Mouse (Mus musculus) thymus, postnatal 25 days (tissue): ENCODE data around the gene Adgrv1.
"Not testable (repeated sequence)": the region's sequence is repeated elsewhere in the genome, so short reads cannot be mapped to it uniquely, and the experiment has no call there.

Experiments
- DNase-seq: peaks from one replicate; pipeline ENCODE4 v3.0.0; 2022

The Adgrv1 gene

DNA sequence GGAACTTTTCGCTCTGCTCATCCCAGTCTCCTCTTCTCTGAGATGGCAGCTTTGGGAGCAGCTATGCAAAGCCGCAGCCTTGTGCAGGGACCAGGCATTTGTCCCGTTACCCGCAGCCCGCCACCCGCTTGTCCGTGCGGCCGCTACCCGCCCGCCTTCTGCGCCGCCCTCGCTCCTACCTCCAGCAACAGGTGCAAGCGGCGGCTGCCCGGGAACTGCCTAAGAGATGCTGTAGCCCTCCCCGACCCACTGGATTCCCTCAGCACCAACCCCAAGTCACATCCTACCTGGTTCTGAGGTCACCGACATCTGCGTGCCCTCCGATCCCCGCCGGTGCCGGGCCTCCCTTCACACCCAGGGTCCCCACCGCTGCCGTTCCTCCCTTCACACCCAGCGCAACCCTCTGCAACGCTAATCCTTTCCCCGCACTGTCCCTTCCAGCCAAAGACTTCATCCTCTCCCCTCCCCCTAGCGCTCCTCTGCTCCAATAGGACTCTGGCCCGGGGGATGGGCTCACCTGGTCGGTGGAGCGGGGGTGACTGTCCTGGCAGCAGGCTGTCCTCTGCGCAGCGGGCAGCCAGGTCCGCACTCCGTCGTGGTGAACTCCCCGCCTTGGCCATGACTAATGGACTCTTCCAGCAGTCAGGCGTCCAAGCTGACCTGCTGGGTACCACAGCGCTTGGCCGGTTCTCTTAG, at the start of gene Adgrv1:
TSS of gene Adgrv1 (minus strand) at position 435 of the 696 bp plus-strand sequence.
- no peak for DNase-seq

GRCm38 (mm10) chr13:81675333-81675732, 42.4 kb upstream of the Adgrv1 start:
- no peak for DNase-seq

GRCm38 (mm10) chr13:81667713-81668112, 34.8 kb upstream of the Adgrv1 start:
- DNase-seq = no peak

- no peak for DNase-seq
Observed at GRCm38 (mm10) chr13:81664331-81664698, 31.4 kb upstream of the Adgrv1 start.

- DNase-seq = no peak
Observed at GRCm38 (mm10) chr13:81663566-81664330, 30.8 kb upstream of the Adgrv1 start.

DNA sequence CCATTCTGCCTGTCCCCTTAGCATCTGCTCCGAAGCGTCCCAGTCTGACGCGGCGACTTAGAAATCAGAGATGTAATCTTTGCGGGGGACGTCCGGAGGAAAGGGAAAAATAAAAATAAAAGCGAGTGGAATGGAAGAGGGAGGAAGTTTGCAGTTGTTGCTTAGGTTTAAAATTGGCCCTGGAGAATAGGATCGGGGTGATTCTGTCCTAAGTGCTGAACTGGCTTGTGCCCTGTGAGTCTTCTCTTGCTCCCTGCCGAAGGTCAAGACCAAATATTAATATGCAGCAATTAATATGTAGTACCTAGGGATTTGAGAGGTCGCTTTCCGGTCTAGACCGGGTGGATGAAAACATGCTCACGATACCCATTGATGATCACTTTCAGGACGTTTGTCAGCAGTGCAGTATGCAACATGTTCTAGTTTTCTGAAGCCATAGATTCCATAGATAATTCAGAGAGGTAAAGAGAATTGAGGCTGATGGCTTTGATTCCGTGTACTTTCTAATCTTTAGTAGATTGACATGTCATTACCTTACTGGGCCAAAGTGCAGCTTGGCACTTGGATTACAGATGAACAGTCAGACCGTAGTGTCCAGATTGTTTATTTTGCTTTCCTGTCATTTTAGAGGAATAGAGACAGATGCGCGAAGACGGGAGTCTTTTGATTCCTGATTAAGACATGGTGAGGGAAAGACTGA, 25.2 kb upstream of the Adgrv1 start:
- no peak for DNase-seq

GRCm38 (mm10) chr13:81657351-81658052, 24.5 kb upstream of the Adgrv1 start, which contains the start of gene Lysmd3:
Gene Lysmd3 (plus strand): TSS chr13:81657663.
- DNase-seq = peak; percentile 92

DNA sequence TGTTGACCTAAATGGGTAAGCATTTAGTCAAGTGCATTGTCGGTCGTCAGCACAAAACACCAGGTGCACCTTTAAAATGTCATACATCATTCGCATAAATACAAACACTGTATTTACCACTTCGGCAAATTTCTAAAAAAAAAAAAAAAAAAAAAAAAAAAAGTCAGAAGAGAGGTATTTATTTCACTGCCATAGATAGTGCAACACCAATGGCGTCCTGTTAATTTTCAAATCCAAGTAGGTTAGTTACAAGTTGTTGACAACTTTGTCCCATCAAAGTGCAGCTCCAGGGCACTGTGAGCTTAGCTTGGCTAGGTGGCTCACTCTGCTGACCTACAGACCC, 24.0 kb upstream of the Adgrv1 start:
- DNase-seq = no peak

DNA sequence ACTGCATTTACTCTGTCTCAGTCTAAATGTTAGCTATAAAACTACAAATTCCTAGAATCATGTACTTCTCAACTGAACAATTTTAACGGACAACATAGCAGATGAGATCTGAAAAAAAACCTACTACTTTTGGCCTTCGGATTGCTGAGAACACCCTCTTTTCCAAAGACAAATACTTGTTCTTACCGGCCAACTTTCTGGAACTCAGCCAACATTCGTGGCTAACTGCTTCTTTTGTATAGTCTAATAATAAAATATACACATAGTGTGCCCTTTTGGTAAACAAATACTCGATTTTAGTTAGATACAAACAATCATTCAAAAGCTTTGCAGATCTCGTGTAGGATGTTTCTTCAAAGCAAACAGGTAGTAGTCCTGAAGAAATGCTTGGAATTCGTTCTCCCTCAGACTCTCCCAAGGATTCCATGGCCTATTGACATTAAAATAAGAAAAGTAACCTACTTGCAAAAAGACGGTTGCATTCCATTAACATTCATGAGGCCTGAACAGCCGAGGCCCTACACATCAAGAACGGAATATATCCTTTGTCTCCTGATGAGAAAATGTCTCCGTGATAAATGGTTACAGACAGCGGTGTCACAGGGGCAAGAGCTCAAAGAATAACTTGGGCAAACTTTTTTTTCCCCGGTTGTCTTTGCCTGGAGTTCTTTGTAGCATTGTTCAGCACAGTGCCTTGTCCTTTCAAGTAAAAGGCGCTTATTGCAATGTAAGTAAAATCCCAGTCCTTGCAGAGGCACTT, 23.3 kb upstream of the Adgrv1 start:
- no peak for DNase-seq

DNA sequence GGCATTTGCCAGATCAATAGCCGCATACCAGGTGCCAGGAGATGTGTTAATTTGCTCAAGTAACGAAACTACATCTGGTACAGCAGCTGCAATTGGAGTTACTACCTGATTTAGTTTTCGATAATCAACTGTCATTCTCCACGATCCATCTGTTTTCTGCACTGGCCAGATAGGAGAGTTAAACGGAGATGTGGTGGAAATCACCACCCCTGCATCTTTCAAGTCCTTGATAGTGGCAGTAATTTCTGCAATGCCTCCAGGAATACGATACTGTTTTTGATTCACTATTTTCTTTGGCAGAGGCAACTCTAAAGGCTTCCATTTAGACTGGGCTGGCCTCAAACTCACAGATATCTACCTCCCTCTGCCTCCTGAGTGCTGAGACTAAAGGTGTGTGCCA, 17.4 kb upstream of the Adgrv1 start:
- not testable (repeated sequence) for DNase-seq

GRCm38 (mm10) chr13:81646348-81646747, 13.4 kb upstream of the Adgrv1 start:
- DNase-seq = no peak

DNA sequence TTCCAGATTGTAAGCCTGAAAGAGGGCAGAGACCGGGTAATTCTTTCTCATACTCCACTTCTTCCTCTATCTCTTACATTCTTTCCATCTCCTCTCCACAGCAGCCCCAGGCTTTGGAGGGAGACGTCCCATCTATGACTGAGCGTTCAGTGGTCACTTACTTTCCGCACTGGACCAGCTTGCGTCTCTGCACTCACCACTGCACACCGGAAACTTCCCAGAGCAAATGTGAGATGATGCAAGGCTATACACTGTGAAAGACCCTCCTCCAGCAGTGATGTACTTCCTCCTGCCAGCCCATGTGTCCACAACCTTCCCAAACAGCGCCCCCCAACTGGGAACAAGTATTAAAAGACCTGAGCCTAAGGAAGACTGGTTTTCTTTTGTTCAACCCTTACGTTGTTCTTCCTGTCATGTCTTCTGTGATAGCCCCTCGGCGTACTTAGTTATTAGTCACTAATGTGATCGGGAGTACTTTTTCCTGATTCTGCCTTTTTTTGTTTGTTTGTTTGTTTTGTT, 11.2 kb upstream of the Adgrv1 start:
- no peak for DNase-seq

DNA sequence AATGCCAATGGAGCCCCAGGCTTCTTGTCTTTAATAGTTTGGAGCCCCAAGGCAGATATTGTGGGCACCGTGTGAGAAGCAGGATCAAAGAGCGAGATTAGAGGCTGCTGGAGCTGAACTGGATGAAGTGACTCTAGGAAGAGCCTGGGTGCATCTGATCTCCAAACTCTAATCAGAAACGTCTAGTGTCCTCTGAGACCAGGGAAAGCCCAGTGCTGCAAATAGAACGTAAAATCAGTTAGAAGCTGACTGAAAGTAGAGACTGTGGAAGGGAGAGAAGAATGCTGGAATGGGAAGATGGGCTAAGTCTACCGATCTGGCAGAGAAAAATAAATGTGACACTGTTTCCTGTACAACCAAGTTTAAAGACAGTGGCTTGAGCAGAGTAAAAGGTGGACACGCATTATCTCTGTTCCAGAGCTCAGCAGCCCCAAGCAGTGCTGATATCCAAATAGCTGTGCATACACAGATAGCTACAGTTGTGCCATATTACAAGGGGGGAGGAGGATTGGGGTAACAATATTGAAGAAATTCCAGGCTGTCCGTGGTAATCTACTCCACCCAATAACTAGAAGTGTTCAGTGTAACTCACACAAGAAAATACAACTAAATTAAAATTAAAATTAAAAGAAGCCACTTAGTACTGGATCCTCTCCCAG, 9.7 kb upstream of the Adgrv1 start:
- DNase-seq = no peak

GRCm38 (mm10) chr13:81641289-81642045, 8.5 kb upstream of the Adgrv1 start:
- DNase-seq = peak; percentile 39

DNA sequence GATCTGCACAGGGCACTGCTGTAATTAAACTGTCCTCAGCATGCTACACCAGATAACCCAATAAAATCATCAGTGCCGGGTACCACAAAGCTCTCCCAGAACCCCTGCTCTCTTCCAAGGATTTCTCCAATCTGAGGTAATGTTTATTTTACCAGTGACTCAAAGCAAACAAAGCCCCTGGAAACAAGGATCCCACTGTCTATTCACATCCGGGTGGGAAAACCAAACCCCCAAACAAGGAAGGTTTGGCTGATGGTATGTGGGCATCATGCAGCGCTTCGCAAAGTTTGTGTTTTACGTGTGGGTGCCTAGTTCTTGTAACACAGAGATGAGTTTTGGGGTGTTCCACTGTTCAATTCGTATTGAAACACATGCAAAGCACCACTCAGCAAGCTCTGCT, 7.9 kb upstream of the Adgrv1 start:
- no peak for DNase-seq

DNA sequence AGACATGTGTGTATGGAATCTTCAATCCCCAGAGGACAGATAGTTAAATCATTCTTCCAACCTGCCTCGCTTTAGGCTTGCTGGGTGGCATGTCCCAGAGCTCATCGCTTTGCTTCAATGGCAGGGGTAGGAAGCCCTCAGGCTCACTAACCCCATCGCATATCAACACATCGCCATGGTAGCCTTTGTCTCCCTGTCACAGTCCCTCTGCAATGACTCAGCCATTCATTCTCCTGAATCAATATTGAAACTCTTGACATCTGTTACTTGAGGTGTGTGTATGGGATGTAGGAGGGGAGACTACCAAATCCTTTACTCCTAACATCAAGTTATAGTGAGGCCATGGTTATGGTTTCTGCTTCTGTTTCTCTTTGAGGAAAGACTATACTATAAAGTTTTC, 6.7 kb upstream of the Adgrv1 start:
- no peak for DNase-seq

- no peak for DNase-seq
Observed at GRCm38 (mm10) chr13:81630566-81630965, 2.4 kb downstream of the Adgrv1 start.

- no peak for DNase-seq
Observed at GRCm38 (mm10) chr13:81629395-81629794, 3.6 kb downstream of the Adgrv1 start.

- no peak for DNase-seq
Observed at GRCm38 (mm10) chr13:81628631-81629190, 4.2 kb downstream of the Adgrv1 start.

GRCm38 (mm10) chr13:81627861-81628260, 5.1 kb downstream of the Adgrv1 start:
- DNase-seq = not testable (repeated sequence)

- DNase-seq = no peak
Observed at GRCm38 (mm10) chr13:81610349-81610748, 22.6 kb downstream of the Adgrv1 start.
